Mouse (Mus musculus): ENCODE measurements around the gene Foxn3.

DNA sequence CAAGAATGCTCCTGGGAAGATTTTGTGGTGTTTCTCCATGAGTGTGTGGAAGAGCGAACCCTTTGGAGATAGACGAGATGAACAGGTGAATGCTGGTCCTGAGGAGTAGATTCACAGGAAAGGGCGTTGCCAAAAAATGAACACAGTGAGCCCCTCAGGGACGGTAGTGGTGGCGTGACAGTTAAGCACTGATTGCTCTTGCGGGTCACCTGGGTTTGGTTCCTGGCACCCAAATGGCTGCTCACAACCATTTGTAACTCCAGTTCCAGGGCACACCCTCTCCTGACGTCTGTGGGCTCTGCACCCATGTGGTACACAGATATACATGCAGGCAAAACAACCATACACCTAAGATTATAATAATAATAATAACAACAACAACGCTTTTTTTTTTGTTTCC lies 277.7 kb downstream of the Foxn3 start:
- no peak for TF ChIP-seq CTCF (IDR thresholded peaks at IDR 0.05; ENCODE audit: borderline replicate concordance, extremely low read depth, insufficient read depth, insufficient read length)
- TF ChIP-seq POLR2A (IDR thresholded peaks at IDR 0.05; ENCODE audit: borderline replicate concordance, extremely low read depth, insufficient read depth, insufficient read length, poor library complexity, severe bottlenecking), result no peak
